Mouse (Mus musculus): Measurements from ENCODE around the gene Gm9964. TPM values are rescaled to one million over a fixed set of nuclear protein-coding genes. Genes with fewer than 3 reads are reported as not detected.
"Not testable (repeated sequence)": the region's sequence is repeated elsewhere in the genome, so short reads cannot be mapped to it uniquely, and the experiment has no call there.

Gene Gm9964
- polyA plus RNA-seq, 1 experiment = not detected

GRCm38 (mm10) chr11:79310467-79310866 lies 13.8 kb upstream of the Gm9964 start:
- TF ChIP-seq CTCF (conservative IDR thresholded peaks at IDR 0.05; ENCODE audit: insufficient read depth, insufficient read length, low read depth, low read length) = no peak
- no peak for TF ChIP-seq POLR2A (IDR thresholded peaks at IDR 0.05; ENCODE audit: low read depth, low read length)
- 86% methylated on average over 5 of the region's 5 CpGs for WGBS
- no peak for DNase-seq

GRCm38 (mm10) chr11:79307560-79308200 lies 11.0 kb upstream of the Gm9964 start:
- peak; percentile 41 for DNase-seq
- 52% methylated on average over 9 of the region's 9 CpGs for WGBS

More at GRCm38 (mm10) chr11:79310467-79310866, 13.8 kb upstream of the Gm9964 start:
- no peak overlapping the region for H3K4me3 ChIP-seq (ENCODE audit: insufficient read depth, low read depth, low read length)
- H3K27ac ChIP-seq (ENCODE audit: insufficient read depth, low read depth, low read length) = no peak overlapping the region
- no peaks in the 10 kb centered on the region for H3K36me3 ChIP-seq (ENCODE audit: control insufficient read depth, insufficient read depth, low read length)
- no peaks in the 10 kb centered on the region for H3K4me1 ChIP-seq (ENCODE audit: control insufficient read depth, insufficient read depth, low read length)
- no peaks in the 10 kb centered on the region for H3K27me3 ChIP-seq (replicated peaks; ENCODE audit: control insufficient read depth, insufficient read depth, low read length)

GRCm38 (mm10) chr11:79306996-79307395 lies 10.3 kb upstream of the Gm9964 start:
- no peaks in the 10 kb centered on the region for H3K36me3 ChIP-seq (ENCODE audit: control insufficient read depth, insufficient read depth, low read length)
- H3K4me3 ChIP-seq (ENCODE audit: insufficient read depth, low read depth, low read length) = no peak overlapping the region
- H3K4me1 ChIP-seq (ENCODE audit: control insufficient read depth, insufficient read depth, low read length) = no peaks in the 10 kb centered on the region
- WGBS = 57% methylated on average over 10 of the region's 10 CpGs
- DNase-seq = peak; percentile 27
- no peaks in the 10 kb centered on the region for H3K27me3 ChIP-seq (replicated peaks; ENCODE audit: control insufficient read depth, insufficient read depth, low read length)
- TF ChIP-seq POLR2A (IDR thresholded peaks at IDR 0.05; ENCODE audit: low read depth, low read length) (no peak), CTCF (conservative IDR thresholded peaks at IDR 0.05; ENCODE audit: insufficient read depth, insufficient read length, low read depth, low read length) (no peak)
- H3K27ac ChIP-seq (ENCODE audit: insufficient read depth, low read depth, low read length) = peak overlapping the region; percentile 16; the same call in 1 of the 2 replicates

More at GRCm38 (mm10) chr11:79307560-79308200, 11.0 kb upstream of the Gm9964 start:
- H3K36me3 ChIP-seq (ENCODE audit: control insufficient read depth, insufficient read depth, low read length) = no peaks in the 10 kb centered on the region
- no peaks in the 10 kb centered on the region for H3K27me3 ChIP-seq (replicated peaks; ENCODE audit: control insufficient read depth, insufficient read depth, low read length)
- H3K4me1 ChIP-seq (ENCODE audit: control insufficient read depth, insufficient read depth, low read length) = no peaks in the 10 kb centered on the region
- no peak for TF ChIP-seq POLR2A (IDR thresholded peaks at IDR 0.05; ENCODE audit: low read depth, low read length)
- no peak for TF ChIP-seq CTCF (conservative IDR thresholded peaks at IDR 0.05; ENCODE audit: insufficient read depth, insufficient read length, low read depth, low read length)
- no peak overlapping the region for H3K27ac ChIP-seq (ENCODE audit: insufficient read depth, low read depth, low read length)
- H3K4me3 ChIP-seq (ENCODE audit: insufficient read depth, low read depth, low read length) = no peak overlapping the region

DNA sequence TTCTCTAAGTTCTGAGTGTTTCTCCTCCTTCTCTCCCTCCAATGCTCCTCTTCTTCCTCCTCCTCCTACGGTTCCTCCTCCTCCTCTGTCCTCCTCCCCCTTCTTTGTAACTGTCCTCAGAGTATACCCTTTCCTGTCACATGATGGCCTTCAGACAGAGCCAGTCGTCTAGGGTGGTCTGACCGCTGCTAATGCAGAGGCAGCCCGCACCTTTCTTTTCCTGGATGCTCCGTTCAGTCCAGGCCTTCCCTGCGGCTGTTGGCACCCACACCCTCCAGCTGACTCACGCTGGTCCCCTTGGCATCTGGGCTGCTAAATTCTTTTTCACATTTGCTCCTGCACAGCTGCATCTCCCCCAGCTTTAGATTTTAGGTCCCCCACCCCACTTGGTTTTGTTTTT lies 9.8 kb upstream of the Gm9964 start:
- 56% methylated on average over 7 of the region's 7 CpGs for WGBS
- no peak overlapping the region for H3K4me3 ChIP-seq (ENCODE audit: insufficient read depth, low read depth, low read length)
- no peaks in the 10 kb centered on the region for H3K4me1 ChIP-seq (ENCODE audit: control insufficient read depth, insufficient read depth, low read length)
- H3K27ac ChIP-seq (ENCODE audit: insufficient read depth, low read depth, low read length) = no peak overlapping the region; the same call in 1 of the 2 replicates
- H3K27me3 ChIP-seq (replicated peaks; ENCODE audit: control insufficient read depth, insufficient read depth, low read length) = no peaks in the 10 kb centered on the region
- TF ChIP-seq CTCF (conservative IDR thresholded peaks at IDR 0.05; ENCODE audit: insufficient read depth, insufficient read length, low read depth, low read length) (no peak), POLR2A (IDR thresholded peaks at IDR 0.05; ENCODE audit: low read depth, low read length) (no peak)
- no peak for DNase-seq
- H3K36me3 ChIP-seq (ENCODE audit: control insufficient read depth, insufficient read depth, low read length) = no peaks in the 10 kb centered on the region

DNA sequence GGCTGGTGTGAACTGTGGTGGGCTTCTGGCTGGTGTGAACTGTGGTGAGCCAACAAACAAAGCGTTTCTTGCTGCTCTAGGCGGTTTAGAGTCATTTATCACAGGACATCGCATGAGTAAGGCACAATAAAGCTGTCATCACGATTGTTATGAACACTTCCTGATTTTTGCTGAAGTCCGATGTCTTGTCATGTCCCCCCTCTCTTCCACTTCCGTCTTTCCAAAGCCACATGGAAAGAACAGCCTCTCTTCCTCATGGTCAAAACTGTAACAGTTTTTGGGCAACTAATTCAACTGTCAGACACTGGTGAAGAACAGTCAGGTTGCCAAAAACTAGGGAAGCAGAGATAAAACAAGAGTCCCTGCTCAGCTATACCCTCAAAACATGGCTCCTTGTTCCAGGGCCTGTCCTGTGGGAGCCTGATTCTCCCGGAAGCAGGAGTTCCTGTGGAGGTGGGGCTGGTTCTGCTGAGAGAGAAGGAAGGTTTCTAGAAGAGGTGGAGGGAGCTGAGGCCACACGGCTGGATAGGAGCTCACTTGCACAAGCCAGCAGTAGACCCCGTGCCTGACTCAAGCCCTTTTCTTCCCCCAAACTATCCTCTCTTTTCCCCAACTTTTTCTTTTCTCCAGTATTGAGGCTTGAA lies 9.1 kb upstream of the Gm9964 start:
- H3K4me3 ChIP-seq (ENCODE audit: insufficient read depth, low read depth, low read length) = no peak overlapping the region
- TF ChIP-seq POLR2A (IDR thresholded peaks at IDR 0.05; ENCODE audit: low read depth, low read length) = no peak
- no peak for TF ChIP-seq CTCF (conservative IDR thresholded peaks at IDR 0.05; ENCODE audit: insufficient read depth, insufficient read length, low read depth, low read length)
- no peaks in the 10 kb centered on the region for H3K27me3 ChIP-seq (replicated peaks; ENCODE audit: control insufficient read depth, insufficient read depth, low read length)
- 0 out of 2 replicates have a peak overlapping the region, but pooled peaks have one; percentile 14 for H3K27ac ChIP-seq (ENCODE audit: insufficient read depth, low read depth, low read length)
- no peaks in the 10 kb centered on the region for H3K4me1 ChIP-seq (ENCODE audit: control insufficient read depth, insufficient read depth, low read length)
- peak; percentile 54 for DNase-seq
- no peaks in the 10 kb centered on the region for H3K36me3 ChIP-seq (ENCODE audit: control insufficient read depth, insufficient read depth, low read length)
- WGBS = 60% methylated on average over 9 of the region's 9 CpGs

DNA sequence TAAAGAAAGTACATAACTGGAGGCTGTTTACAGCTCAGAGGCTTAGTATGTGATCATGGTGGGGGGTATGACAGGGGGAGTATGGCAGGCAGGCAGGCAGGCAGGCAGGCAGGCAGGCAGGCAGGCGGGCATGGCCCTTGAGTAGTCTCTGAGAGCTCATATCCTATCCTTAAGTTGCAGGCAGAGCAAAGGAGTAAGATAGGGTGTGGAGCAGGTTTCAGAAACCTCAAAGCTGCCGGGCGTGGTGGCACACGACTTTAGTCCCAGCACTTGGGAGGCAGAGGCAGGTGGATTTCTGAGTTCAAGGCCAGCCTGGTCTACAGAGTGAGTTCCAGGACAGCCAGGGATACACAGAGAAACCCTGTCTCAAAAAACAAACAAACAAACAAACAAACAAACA lies 7.5 kb upstream of the Gm9964 start:
- H3K27me3 ChIP-seq (replicated peaks; ENCODE audit: control insufficient read depth, insufficient read depth, low read length) = not testable (repeated sequence)
- 96% methylated on average over 4 of the region's 4 CpGs for WGBS

DNA sequence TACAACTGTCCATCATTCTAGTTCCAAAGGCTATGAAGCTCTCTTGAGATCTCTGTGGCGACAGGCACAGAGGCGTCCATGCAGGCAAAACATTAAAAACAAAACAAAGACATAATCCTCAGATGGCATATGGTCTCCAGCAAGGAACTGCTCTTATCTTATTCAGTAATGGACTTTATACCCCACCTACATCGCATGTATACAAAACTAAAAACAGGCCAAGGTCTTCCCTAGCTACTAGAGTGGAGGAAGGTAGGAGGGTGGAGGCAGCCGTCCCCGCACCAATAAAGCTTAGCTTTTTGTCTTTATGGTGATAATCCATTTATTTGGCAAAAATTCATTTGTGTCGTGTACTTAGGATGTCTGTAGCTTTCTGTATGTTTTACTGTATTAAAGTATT lies 6.4 kb upstream of the Gm9964 start:
- Histone ChIP-seq H3K36me3 (ENCODE audit: control insufficient read depth, insufficient read depth, low read length) (no peaks in the 10 kb centered on the region), H3K27me3 (replicated peaks; ENCODE audit: control insufficient read depth, insufficient read depth, low read length) (no peaks in the 10 kb centered on the region), H3K27ac (ENCODE audit: insufficient read depth, low read depth, low read length) (no peak overlapping the region), H3K4me3 (ENCODE audit: insufficient read depth, low read depth, low read length) (no peak overlapping the region), H3K4me1 (ENCODE audit: control insufficient read depth, insufficient read depth, low read length) (no peaks in the 10 kb centered on the region)
- no peak for DNase-seq
- WGBS = 92% methylated on average over 6 of the region's 6 CpGs
- TF ChIP-seq POLR2A (IDR thresholded peaks at IDR 0.05; ENCODE audit: low read depth, low read length) = no peak

More for the DNA sequence above, 7.5 kb upstream of the Gm9964 start:
- H3K4me1 ChIP-seq (ENCODE audit: control insufficient read depth, insufficient read depth, low read length); DNase-seq; H3K4me3 ChIP-seq (ENCODE audit: insufficient read depth, low read depth, low read length); H3K27ac ChIP-seq (ENCODE audit: insufficient read depth, low read depth, low read length); H3K36me3 ChIP-seq (ENCODE audit: control insufficient read depth, insufficient read depth, low read length): not testable (repeated sequence)
